Mouse (Mus musculus) kidney, embryonic 14.5 days (tissue): ENCODE results near the gene Tmcc2. TPM values are rescaled to one million over a fixed set of nuclear protein-coding genes. Genes with fewer than 3 reads are reported as not detected.

ENCODE experiments used
- ATAC-seq: fragments of 200-750 bp; cut with Nextera tagmentation; 2 replicates; pipeline ENCODE4 v1.8.0; 2017; ENCODE audit warnings: moderate number of reproducible peaks, mild to moderate bottlenecking, moderate TSS enrichment, moderate library complexity; ENCODE audit not compliant: low FRiP score, low TSS enrichment
- H3K27ac ChIP-seq: fragments of 300-500 bp; sonication (generic); 2 replicates; pipeline ENCODE4 v1.5.1; 2014; ENCODE audit warnings: low read depth, mild to moderate bottlenecking, low read length, moderate library complexity, mixed read lengths
- H3K27me3 ChIP-seq: fragments of 300-500 bp; sonication (generic); 2 replicates; pipeline ENCODE4 v1.6.1; 2014; ENCODE audit warnings: mild to moderate bottlenecking, low read length; ENCODE audit not compliant: control insufficient read depth, insufficient read depth
- H3K36me3 ChIP-seq: fragments of 300-500 bp; sonication (generic); 2 replicates; pipeline ENCODE4 v1.6.1; 2014; ENCODE audit warnings: low read length, mixed read lengths; ENCODE audit not compliant: control insufficient read depth, insufficient read depth
- H3K4me1 ChIP-seq: fragments of 300-500 bp; sonication (generic); 2 replicates; pipeline ENCODE4 v1.6.1; 2014; ENCODE audit warnings: low read length, mixed read lengths; ENCODE audit not compliant: control insufficient read depth, insufficient read depth
- H3K4me2 ChIP-seq: fragments of 300-500 bp; sonication (generic); replicated peaks from 2 replicates; pipeline ENCODE4 v1.6.1; 2014; ENCODE audit warnings: low read depth, mild to moderate bottlenecking, low read length
- H3K4me3 ChIP-seq: fragments of 300-500 bp; sonication (generic); 2 replicates; pipeline ENCODE4 v1.5.1; 2014; ENCODE audit warnings: mild to moderate bottlenecking, low read length
- H3K9ac ChIP-seq: fragments of 300-500 bp; sonication (generic); 2 replicates; pipeline ENCODE4 v1.6.1; 2014; ENCODE audit warnings: low read depth, mild to moderate bottlenecking, low read length, moderate library complexity
- H3K9me3 ChIP-seq: fragments of 300-500 bp; sonication (generic); 2 replicates; pipeline ENCODE4 v1.6.1; 2016; ENCODE audit warnings: low read length; ENCODE audit not compliant: control insufficient read depth
- WGBS: fragments of 180-500 bp; shearing (Covaris S2); extraction: QIAGEN DNeasy Blood & Tissue Kit; methylation state at CpG from one replicate; pipeline ENCODE4 v1.1.7; 2014; 5-methylcytosine and 5-hydroxymethylcytosine counted together
- polyA plus RNA-seq: library from polyadenylated mRNA; unstranded; fragments of >200 nt; fragmentation: Nextera tagmentation; extraction: Ambion mirVana; gene quantifications from 2 replicates; pipeline ENCODE4 v1.2.1, GENCODE M21; 2014

Tmcc2 gene
- polyA plus RNA-seq, 1 experiment from 2014 or later, result 6.2 TPM

GRCm38 (mm10) chr1:132366937-132367336, 24.1 kb downstream of the Tmcc2 start:
- 75% methylated on average over 6 of the region's 6 CpGs for WGBS
- no peak overlapping the region for H3K27ac ChIP-seq

DNA sequence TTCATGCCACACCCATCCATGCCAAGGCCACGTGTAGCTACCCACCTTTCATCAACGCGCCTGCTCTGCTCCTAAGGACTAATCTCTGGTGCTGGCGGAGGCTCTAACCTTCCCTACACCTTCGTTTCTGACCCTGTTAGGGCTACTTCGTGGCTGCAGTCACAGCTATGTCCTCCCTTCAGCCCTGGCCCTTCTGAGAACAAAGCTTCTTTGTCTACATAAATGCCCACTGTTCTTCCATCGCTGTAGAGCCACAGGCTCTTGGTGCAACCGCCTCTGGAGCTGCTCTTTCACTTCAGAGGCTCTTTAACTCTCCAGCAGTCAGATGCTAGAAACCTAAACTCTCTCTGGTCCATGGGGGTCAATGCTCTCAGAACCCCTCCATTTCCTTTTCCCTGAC, 24.8 kb downstream of the Tmcc2 start:
- WGBS, result 82% methylated on average over 8 of the region's 8 CpGs
- H3K9me3 ChIP-seq, result no peaks in the 10 kb centered on the region
- peaks cover 4% of the 10 kb centered on the region for H3K36me3 ChIP-seq
- ATAC-seq, result no peak
- peaks cover under 1% of the 10 kb centered on the region; the same call in 1 of the 2 replicates for H3K4me1 ChIP-seq
- no peak overlapping the region for H3K4me2 ChIP-seq
- no peak overlapping the region for H3K4me3 ChIP-seq
- no peak overlapping the region for H3K27ac ChIP-seq
- H3K9ac ChIP-seq, result no peak overlapping the region
- H3K27me3 ChIP-seq, result no peaks in the 10 kb centered on the region

More at GRCm38 (mm10) chr1:132366937-132367336, 24.1 kb downstream of the Tmcc2 start:
- Histone ChIP-seq H3K4me1 (peaks cover 8% of the 10 kb centered on the region; the same call in 1 of the 2 replicates), H3K9me3 (no peaks in the 10 kb centered on the region), H3K36me3 (no peaks in the 10 kb centered on the region; the same call in 1 of the 2 replicates), H3K4me2 (no peak overlapping the region), H3K4me3 (no peak overlapping the region), H3K9ac (no peak overlapping the region), H3K27me3 (no peaks in the 10 kb centered on the region)
- ATAC-seq, result no peak

GRCm38 (mm10) chr1:132365645-132366044, 25.4 kb downstream of the Tmcc2 start:
- 72% methylated on average over 4 of the region's 4 CpGs for whole genome bisulfite sequencing
- no peak overlapping the region for H3K27ac ChIP-seq
- H3K4me3 ChIP-seq, result no peak overlapping the region
- H3K9ac ChIP-seq, result no peak overlapping the region
- H3K9me3 ChIP-seq, result no peaks in the 10 kb centered on the region
- no peaks in the 10 kb centered on the region for H3K27me3 ChIP-seq
- peaks cover 10% of the 10 kb centered on the region for H3K36me3 ChIP-seq
- ATAC-seq, result no peak
- H3K4me1 ChIP-seq, result no peaks in the 10 kb centered on the region; the same call in 1 of the 2 replicates
- no peak overlapping the region for H3K4me2 ChIP-seq

DNA sequence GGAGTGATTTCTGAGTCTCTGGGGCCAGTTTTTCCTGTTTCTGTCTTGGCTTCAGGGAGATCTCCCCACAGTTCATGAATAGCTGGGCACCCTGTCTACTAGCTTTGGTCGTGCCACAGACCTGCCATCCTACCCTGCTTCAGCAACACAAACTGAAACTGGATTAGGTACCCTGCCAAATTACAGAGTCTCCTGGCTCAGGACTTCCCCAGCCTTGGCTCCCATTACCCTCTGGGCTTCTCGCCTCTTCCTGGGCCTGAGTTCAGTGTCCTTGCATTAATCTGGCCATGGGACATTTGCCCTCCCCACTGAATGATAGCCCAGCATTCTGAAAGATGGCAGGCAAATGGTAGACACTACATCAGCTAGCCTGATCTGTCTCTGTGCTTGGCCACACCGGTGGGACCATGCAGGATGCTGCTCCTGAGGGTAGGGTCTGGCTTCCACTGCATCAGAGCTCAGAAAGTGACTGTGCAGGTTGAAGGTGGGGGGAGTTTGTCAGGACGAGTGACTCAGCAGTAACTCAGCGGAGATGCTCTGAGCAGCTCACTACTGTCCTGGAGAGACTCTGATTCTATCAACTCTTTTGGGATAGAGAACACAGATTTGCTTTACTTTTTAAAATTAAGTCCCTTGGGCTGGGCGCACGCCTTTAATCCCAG, 26.1 kb downstream of the Tmcc2 start:
- Histone ChIP-seq H3K9me3 (no peaks in the 10 kb centered on the region), H3K4me1 (no peaks in the 10 kb centered on the region), H3K4me2 (no peak overlapping the region), H3K27ac (no peak overlapping the region), H3K4me3 (no peak overlapping the region), H3K27me3 (no peaks in the 10 kb centered on the region), H3K9ac (no peak overlapping the region), H3K36me3 (peaks cover 16% of the 10 kb centered on the region)
- no peak for ATAC-seq
- WGBS, result 94% methylated on average over 7 of the region's 7 CpGs

- H3K4me1 ChIP-seq, result no peaks in the 10 kb centered on the region
- H3K4me3 ChIP-seq, result no peak overlapping the region
- no peak overlapping the region for H3K27ac ChIP-seq
- 92% methylated on average over 3 of the region's 3 CpGs for WGBS
- no peak overlapping the region for H3K9ac ChIP-seq
- no peak overlapping the region for H3K4me2 ChIP-seq
- peaks cover 22% of the 10 kb centered on the region for H3K36me3 ChIP-seq
- H3K27me3 ChIP-seq, result no peaks in the 10 kb centered on the region
- ATAC-seq, result no peak
- no peaks in the 10 kb centered on the region for H3K9me3 ChIP-seq
Measured at GRCm38 (mm10) chr1:132364388-132364787, 26.7 kb downstream of the Tmcc2 start.

- Histone ChIP-seq H3K27ac (no peak overlapping the region), H3K9me3 (no peaks in the 10 kb centered on the region), H3K4me2 (no peak overlapping the region), H3K9ac (no peak overlapping the region), H3K36me3 (peaks cover 42% of the 10 kb centered on the region), H3K27me3 (no peaks in the 10 kb centered on the region), H3K4me1 (no peaks in the 10 kb centered on the region), H3K4me3 (no peak overlapping the region)
- WGBS, result 85% methylated on average over 6 of the region's 6 CpGs
- ATAC-seq, result no peak
Measured at GRCm38 (mm10) chr1:132361959-132362358, 29.1 kb downstream of the Tmcc2 start.

DNA sequence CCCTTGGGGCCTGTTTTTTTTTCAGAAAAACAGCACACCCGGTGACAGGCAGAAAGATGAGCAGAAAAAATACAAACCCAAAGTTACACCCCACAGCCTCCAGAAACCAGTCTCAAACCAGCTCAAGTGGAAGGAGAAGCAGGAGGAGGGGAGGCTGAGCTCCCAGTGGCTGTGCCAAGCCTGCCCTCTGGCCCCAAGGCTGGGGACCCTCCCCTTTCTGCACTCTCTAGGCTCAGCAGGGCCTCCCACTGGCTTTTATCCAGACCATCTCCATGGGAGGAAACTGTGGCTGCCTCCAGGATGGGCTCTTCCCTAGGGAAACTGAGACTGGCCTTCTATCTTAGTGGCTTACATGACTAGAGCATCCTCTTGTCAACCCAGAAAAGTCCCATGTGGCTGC, 34.2 kb downstream of the Tmcc2 start:
- ATAC-seq, result no peak
- Histone ChIP-seq H3K27me3 (no peaks in the 10 kb centered on the region), H3K4me1 (no peaks in the 10 kb centered on the region), H3K36me3 (peaks cover 46% of the 10 kb centered on the region), H3K4me3 (no peak overlapping the region), H3K27ac (no peak overlapping the region), H3K9ac (no peak overlapping the region), H3K9me3 (no peaks in the 10 kb centered on the region), H3K4me2 (no peak overlapping the region)
- WGBS, result 92% methylated on average over 1 of the region's 1 CpGs

- H3K36me3 ChIP-seq, result peaks cover 38% of the 10 kb centered on the region
- no peak overlapping the region for H3K4me3 ChIP-seq
- no peaks in the 10 kb centered on the region for H3K27me3 ChIP-seq
- no peaks in the 10 kb centered on the region for H3K9me3 ChIP-seq
- H3K27ac ChIP-seq, result no peak overlapping the region
- no peak overlapping the region for H3K9ac ChIP-seq
- peak; percentile 44; the same call in 1 of the 2 replicates for ATAC-seq
- no peak overlapping the region for H3K4me2 ChIP-seq
- 1% methylated on average over 3 of the region's 3 CpGs for WGBS
- H3K4me1 ChIP-seq, result no peaks in the 10 kb centered on the region
Measured at GRCm38 (mm10) chr1:132355841-132356242, 35.2 kb downstream of the Tmcc2 start.

DNA sequence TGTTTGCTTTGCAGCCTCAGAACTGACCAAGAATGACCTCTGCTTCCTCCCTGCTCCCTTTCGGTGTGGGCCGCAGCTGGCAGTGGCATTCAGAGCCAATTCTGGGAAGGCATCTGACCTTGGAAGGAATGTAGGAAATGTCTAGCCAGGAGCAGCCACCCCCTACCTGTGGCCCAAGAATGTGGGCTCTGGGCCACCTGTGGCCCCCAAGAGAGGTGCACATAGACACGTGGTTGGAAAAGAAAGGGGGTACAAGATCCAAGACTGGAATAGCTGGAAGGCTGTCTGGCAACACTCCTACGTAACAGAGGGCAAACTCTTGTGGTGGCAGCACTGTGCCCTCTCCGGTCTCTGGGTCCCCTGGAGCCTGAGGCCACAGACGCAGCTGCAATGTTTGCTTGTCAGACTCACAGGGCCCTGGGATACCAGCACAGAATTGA, 35.9 kb downstream of the Tmcc2 start:
- H3K9me3 ChIP-seq, result no peaks in the 10 kb centered on the region
- ATAC-seq, result no peak
- peaks cover 31% of the 10 kb centered on the region for H3K36me3 ChIP-seq
- H3K9ac ChIP-seq, result no peak overlapping the region
- no peak overlapping the region for H3K4me3 ChIP-seq
- H3K27ac ChIP-seq, result no peak overlapping the region
- H3K4me1 ChIP-seq, result no peaks in the 10 kb centered on the region
- H3K4me2 ChIP-seq, result no peak overlapping the region
- 68% methylated on average over 6 of the region's 6 CpGs for WGBS
- no peaks in the 10 kb centered on the region for H3K27me3 ChIP-seq
